Mouse (Mus musculus): ENCODE data around the gene Trio.
A peak's percentile ranks its signal among the peaks of the same experiment; 100 is the strongest.

Gene Trio

GRCm38 (mm10) chr15:27923280-27923986 is 102.2 kb downstream of the Trio start:
- peak; percentile 76 to 80 for DNase-seq (ENCODE audit: low spot score in 2 of 2)

DNA sequence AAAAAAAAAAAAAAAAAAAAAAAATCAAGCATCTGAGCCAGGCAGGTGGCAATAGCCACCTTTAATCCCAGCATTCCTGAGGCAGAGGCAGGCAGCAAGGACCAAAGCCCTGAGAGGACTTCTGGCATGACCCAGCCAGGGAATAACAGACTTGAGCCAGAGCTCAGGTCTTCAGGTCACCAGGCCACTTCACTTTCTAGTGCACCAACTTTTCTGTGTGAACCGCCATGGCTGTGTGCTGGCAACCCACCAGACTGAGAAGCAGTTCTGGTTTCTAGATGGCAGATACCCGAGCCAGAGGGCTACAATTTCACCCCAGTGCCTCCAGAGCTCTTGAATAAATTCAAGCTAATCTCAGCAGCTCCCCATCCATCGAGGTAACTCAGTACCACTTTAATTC is 104.9 kb downstream of the Trio start:
- DNase-seq (ENCODE audit: low spot score in 2 of 2), result no peak

- no peak for DNase-seq (ENCODE audit: low spot score in 2 of 2)
These were observed 106.1 kb downstream of the Trio start for GRCm38 (mm10) chr15:27919540-27919939.

GRCm38 (mm10) chr15:27918798-27919197 is 106.8 kb downstream of the Trio start:
- no peak for DNase-seq (ENCODE audit: low spot score in 2 of 2)

DNA sequence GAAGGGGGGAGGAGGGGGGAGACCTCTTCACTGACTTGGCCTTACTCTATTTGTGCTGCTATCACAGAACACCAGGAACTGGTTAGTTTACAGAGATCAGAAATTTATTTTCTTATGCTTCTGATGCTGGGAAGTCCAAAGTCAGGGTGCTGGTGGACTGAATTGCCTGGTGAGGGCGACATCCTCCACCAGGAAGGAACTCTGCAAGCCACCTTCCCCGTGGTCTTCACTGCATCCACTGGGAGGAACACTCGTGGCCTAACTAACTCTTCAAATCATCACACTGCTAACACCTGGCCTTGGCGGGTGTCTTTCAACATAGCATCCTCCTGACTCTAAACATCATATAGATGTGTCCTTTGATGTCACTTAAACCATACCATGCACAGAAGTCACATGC is 109.4 kb downstream of the Trio start:
- DNase-seq (ENCODE audit: low spot score in 2 of 2), result no peak

DNA sequence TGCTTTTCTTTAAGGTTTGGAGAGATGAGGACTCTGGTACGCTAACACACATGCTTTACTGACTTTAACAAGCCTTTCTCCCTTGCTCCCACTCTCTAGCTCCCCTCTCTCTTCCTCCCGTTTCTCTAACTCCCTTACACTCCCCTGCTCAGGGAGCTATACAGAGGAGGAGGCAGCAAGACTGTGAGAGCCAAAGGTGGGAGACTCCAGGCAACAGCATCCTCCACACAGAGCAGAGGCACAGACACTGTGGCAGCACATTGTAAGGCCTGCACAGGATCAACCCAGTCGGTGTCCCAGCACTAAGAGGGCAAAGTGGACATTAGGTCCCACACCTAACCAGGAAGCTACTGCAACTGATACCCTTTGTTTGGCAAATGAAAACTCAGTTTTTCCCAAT is 112.6 kb downstream of the Trio start:
- no peak for DNase-seq (ENCODE audit: low spot score in 2 of 2)

DNA sequence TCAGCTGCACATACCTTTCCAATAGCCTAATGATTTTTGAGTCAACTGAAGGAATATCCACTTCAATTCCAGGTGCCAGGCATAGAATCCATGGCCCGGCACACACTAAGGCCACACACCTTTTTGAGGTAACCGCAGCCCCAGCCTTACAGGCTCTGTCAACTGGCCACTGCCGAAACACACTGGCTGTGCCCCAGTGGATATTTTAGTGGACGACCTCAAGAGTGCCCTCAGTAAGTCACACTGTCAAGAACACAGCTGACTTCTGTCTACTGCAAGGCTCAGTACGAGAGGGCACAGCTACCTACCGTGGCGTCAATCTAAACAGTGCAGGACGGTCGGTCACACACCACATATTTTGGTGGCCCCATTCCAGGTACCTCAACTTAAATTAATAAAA is 114.5 kb downstream of the Trio start:
- no peak for DNase-seq (ENCODE audit: low spot score in 2 of 2)

GRCm38 (mm10) chr15:27910179-27910578 is 115.5 kb downstream of the Trio start:
- no peak for DNase-seq (ENCODE audit: low spot score in 2 of 2)

GRCm38 (mm10) chr15:27907649-27908048 is 118.0 kb downstream of the Trio start:
- no peak for DNase-seq (ENCODE audit: low spot score in 2 of 2)

- DNase-seq (ENCODE audit: low spot score in 2 of 2), result no peak
These were observed 119.2 kb downstream of the Trio start for GRCm38 (mm10) chr15:27906409-27906808.

- DNase-seq (ENCODE audit: low spot score in 2 of 2), result peak in 1 of 2 experiments; percentile 52
These were observed 120.3 kb downstream of the Trio start for GRCm38 (mm10) chr15:27905341-27905740.

- DNase-seq (ENCODE audit: low spot score in 2 of 2), result no peak
These were observed 121.2 kb downstream of the Trio start for GRCm38 (mm10) chr15:27904346-27905005.

- no peak for DNase-seq (ENCODE audit: low spot score in 2 of 2)
These were observed 124.4 kb downstream of the Trio start for GRCm38 (mm10) chr15:27901200-27901599.

DNA sequence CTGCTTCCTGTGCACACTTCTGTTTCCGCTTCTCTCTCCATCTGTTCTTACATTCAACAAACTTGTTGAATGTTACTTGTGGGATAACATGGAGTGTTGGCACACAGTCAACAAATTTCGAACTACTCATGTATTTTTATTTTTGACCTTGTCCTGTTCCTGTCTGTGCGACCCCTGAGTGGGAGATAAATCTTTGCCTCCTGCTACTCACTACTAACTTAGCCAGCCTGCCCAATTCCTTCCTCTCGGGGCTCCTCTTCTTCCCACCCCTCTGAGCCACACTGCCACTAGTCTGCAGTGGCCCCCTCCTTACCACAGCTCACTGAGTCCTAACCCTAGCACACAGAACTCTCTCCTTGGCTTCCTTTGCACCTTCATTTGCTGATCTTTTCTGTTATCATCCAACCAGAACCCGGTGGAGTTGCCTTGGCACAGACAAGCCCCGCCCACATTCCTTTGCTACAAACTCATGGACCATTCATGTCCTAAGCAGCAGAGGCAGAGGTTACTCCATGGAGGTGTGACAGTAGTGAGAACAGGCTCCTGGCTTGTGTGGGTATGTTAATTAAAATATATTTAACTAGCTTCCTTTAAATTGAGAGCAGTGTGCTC is 126.7 kb downstream of the Trio start:
- DNase-seq (ENCODE audit: low spot score in 2 of 2), result no peak

- no peak for DNase-seq (ENCODE audit: low spot score in 2 of 2)
These were observed 131.5 kb downstream of the Trio start for GRCm38 (mm10) chr15:27894112-27894511.

DNA sequence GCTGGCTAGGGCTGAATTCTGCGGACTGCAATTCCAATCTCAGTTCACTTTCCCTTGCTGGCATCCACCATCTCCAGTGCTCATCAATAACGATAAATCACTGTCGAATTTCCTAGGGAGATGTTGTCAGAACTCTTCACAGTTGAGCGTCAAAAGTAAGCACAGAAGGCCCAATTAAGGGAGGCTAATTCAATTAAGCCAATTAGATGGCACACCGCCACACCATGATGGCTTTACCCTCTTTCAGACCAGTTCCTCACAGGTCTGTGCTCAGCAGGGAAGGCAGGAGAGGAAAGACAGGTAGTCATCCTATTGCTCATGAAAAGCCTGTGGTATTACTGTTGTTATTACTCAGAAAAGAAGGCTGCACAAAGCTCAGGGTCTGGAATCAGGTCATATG is 133.6 kb downstream of the Trio start:
- no peak for DNase-seq (ENCODE audit: low spot score in 2 of 2)

- no peak for DNase-seq (ENCODE audit: low spot score in 2 of 2)
These were observed 135.0 kb downstream of the Trio start for GRCm38 (mm10) chr15:27890666-27891065.

GRCm38 (mm10) chr15:27888153-27888552 is 137.5 kb downstream of the Trio start:
- no peak for DNase-seq (ENCODE audit: low spot score in 2 of 2)

GRCm38 (mm10) chr15:27886992-27887391 is 138.7 kb downstream of the Trio start:
- DNase-seq (ENCODE audit: low spot score in 2 of 2), result no peak

- DNase-seq (ENCODE audit: low spot score in 2 of 2), result peak; percentile 51 to 79
These were observed 141.0 kb downstream of the Trio start for GRCm38 (mm10) chr15:27884347-27885250.

- DNase-seq (ENCODE audit: low spot score in 2 of 2), result no peak
These were observed 141.8 kb downstream of the Trio start for GRCm38 (mm10) chr15:27883881-27884280.

DNA sequence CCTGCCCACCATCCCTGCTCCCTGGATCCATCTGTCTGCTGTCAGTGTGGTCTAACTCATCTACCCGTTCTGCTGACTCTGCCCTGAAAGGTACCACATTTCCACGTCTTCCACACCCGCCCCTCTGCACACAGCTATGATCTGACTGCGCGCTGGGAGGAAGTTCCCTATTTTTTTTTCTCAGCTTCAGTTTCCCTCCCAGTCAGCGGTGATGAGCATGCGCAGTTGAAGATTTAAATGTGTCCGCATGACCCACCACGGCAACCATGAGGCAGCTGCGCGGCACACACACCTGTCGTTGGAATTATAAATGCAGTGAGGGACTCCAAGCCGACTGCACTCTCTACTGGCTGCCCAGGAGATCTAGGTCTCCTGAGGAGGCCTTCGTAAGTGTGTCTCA is 142.8 kb downstream of the Trio start:
- no peak for DNase-seq (ENCODE audit: low spot score in 2 of 2)
